Mouse (Mus musculus) lung, adult 2 months (tissue): ENCODE results near the gene Vsig10. TPM values are rescaled to one million over a fixed set of nuclear protein-coding genes. Genes with fewer than 3 reads are reported as not detected.

Source experiments
- DNase-seq: peaks from one replicate; pipeline ENCODE4 v3.0.0; 2022
- H3K4me1 ChIP-seq: fragments of 200-500 bp; 2 replicates; pipeline ENCODE4 v1.6.1; 2011; ENCODE audit warnings: low read length; ENCODE audit not compliant: control insufficient read depth, insufficient read depth
- H3K4me3 ChIP-seq: fragments of 200-500 bp; replicated peaks from 2 replicates; pipeline ENCODE3; 2011; ENCODE audit warnings: low read depth, mild to moderate bottlenecking, control low read depth, low read length; ENCODE audit errors: extremely low read depth
- CTCF ChIP-seq: fragments of 200-500 bp; IDR thresholded peaks from 2 replicates; pipeline ENCODE4 v1.5.1; 2011; ENCODE audit warnings: mild to moderate bottlenecking, low read length, control low read depth; ENCODE audit not compliant: insufficient read depth
- POLR2A ChIP-seq: fragments of 200-500 bp; IDR thresholded peaks from 2 replicates; pipeline ENCODE4 v1.6.1; 2011; ENCODE audit warnings: low read depth, mild to moderate bottlenecking, control low read depth, low read length, borderline replicate concordance; ENCODE audit errors: extremely low read depth
- WGBS: fragments of 180-500 bp; shearing (Covaris S2); methylation state at CpG from one replicate; pipeline ENCODE4 v1.1.7; 2018; 5-methylcytosine and 5-hydroxymethylcytosine counted together
- polyA plus RNA-seq: library from polyadenylated mRNA; depleted of rRNA; stranded (reverse); fragments of >200 nt; gene quantifications from 2 replicates; pipeline ENCODE4 v1.2.3, GENCODE M21; 2012

Vsig10 gene
- polyA plus RNA-seq, 1 experiment, result 28.9 TPM

DNA sequence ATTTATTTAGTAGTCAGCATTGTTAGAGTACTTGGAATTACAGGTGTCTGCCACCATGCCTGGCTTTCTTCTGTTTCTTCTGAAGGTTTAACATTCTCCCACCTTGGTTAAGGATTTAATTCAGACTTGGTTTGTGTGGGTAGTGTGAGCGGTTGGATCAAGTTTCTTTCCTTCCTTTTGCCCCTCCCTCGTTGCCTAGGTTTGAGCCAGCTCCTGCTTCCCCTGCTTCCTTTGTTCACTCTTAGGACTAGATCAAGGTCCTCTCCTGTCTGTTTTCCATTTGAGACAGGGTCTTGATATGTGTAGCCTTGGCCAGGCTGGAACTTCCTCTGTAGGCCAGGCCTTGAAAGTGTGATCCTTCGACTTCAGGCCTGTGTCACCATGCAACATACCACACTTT, 27.4 kb downstream of the Vsig10 start:
- WGBS, result 48% methylated on average over 3 of the region's 3 CpGs
- TF ChIP-seq CTCF (no peak), POLR2A (no peak)
- no peaks in the 10 kb centered on the region for H3K4me1 ChIP-seq
- DNase-seq, result no peak
- H3K4me3 ChIP-seq, result no peak overlapping the region

DNA sequence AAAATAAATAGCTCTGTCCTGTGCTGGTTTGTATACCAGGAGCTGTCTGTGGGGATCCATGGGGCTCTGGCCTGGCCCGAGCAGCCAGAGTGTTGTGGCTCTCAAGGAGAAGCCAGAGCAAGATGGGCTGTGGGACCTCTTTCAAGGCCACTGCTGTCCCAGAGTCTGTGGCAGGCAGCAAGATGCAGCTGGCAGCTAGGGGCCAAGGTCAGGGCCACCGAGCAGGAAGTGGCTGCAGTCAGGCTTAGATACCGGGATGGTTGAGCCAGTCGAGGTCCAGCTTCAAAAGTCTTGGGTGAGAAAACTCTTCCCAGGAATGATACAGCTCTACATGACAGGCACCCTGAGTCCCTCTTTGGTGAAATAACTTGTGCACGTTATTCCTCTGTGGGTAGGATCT, 28.1 kb downstream of the Vsig10 start:
- DNase-seq, result no peak
- Histone ChIP-seq H3K4me3 (no peak overlapping the region), H3K4me1 (no peaks in the 10 kb centered on the region)
- TF ChIP-seq POLR2A (no peak), CTCF (no peak)
- 74% methylated on average over 5 of the region's 5 CpGs for WGBS

DNA sequence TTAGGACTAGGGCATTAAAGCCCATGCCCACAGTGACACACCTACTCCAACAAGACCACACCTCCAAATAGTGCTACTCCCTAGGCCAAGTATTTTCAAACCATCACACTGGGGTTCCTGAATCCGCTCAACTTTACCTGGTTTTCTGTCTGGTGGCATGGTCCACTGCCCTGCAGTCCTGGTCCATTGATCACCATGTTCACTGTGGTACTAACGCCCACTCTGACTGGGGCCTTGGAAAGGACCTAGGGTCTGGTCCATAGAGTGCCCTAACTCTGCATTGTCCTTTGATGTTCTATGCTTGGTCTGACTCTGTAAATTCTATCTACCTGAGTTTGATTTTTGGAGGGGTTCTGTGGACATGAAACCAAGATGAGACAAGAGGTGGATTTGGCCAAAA, 29.0 kb downstream of the Vsig10 start:
- 94% methylated on average over 2 of the region's 2 CpGs for WGBS
- H3K4me1 ChIP-seq, result no peaks in the 10 kb centered on the region
- DNase-seq, result no peak
- no peak overlapping the region for H3K4me3 ChIP-seq
- TF ChIP-seq CTCF, result no peak
- no peak for TF ChIP-seq POLR2A

DNA sequence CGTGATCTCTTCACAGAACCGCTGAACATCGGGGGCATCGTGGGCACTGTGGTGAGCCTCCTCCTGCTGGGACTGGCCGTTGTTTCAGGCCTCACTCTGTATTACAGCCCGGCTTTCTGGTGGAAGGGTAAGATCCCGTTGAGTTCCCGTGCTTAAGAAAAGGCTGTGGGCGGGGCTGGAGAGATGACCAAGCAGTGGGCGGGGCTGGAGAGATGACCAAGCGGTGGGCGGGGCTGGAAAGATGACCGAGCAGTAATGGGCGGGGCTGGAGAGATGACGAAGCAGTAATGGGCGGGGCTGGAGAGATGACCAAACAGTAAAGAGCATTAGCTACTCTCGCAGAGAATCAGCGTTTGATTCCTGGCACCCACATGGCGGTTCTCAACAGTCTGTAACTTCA, 29.4 kb downstream of the Vsig10 start:
- TF ChIP-seq POLR2A, result no peak
- no peak for TF ChIP-seq CTCF
- WGBS, result 54% methylated on average over 19 of the region's 19 CpGs
- peak; percentile 59 for DNase-seq
- H3K4me3 ChIP-seq, result no peak overlapping the region
- H3K4me1 ChIP-seq, result no peaks in the 10 kb centered on the region

DNA sequence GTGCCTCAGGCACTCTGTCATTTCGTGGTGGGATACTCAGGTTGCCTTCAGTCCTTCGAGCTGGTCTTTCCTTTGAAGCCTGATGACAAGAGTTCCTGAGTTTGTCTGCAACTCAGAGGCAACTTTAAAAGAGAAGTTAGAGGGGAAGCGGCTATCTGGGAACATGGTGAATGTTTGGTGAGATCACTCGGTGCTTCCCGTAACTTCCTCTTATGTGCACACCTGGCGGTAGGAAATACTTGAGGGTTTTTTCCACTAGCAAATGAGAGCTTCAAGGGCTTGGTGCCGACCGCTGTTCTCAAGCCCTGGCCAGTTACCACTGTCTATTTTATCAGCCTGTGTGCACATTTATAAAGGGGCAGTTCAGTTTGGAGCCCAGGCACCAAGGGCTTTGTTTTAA, 35.2 kb downstream of the Vsig10 start:
- no peak overlapping the region for H3K4me3 ChIP-seq
- no peak for TF ChIP-seq POLR2A
- TF ChIP-seq CTCF, result no peak
- WGBS, result 51% methylated on average over 8 of the region's 8 CpGs
- DNase-seq, result no peak
- H3K4me1 ChIP-seq, result peaks cover 12% of the 10 kb centered on the region

DNA sequence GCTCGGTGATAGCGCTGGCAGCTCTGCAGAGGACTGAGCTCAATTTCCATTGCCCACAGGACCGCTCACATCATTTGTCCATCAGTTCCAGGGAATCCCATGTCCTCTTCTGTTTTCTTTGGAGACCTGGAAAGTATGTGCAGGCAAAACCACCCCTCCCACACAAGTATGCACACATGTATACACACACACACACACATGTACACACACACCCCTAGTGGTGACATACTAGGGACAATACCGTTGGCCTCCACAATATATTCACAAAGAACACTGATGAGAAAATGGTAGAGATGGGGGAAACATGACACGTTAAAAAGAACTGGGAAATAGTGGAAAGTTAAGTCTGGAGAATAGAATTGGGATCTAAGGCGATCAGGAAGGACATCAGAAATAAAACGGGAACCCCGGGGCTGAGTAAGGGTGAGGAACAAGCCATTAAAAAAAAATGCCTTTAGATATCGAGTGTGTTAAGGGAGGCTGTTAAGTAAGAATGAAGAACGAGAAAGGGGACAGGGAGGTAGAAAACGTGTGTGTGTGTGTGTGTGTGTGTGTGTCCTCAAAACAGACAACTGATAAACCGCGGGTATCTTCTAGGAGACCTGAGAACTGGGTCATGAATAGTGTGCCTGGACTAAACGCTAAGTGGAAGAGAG, 36.9 kb downstream of the Vsig10 start:
- no peak for DNase-seq
- Histone ChIP-seq H3K4me1 (peaks cover 20% of the 10 kb centered on the region), H3K4me3 (peak overlapping the region; percentile 7)
- WGBS, result 20% methylated on average over 14 of the region's 14 CpGs
- no peak for TF ChIP-seq POLR2A
- TF ChIP-seq CTCF, result no peak

DNA sequence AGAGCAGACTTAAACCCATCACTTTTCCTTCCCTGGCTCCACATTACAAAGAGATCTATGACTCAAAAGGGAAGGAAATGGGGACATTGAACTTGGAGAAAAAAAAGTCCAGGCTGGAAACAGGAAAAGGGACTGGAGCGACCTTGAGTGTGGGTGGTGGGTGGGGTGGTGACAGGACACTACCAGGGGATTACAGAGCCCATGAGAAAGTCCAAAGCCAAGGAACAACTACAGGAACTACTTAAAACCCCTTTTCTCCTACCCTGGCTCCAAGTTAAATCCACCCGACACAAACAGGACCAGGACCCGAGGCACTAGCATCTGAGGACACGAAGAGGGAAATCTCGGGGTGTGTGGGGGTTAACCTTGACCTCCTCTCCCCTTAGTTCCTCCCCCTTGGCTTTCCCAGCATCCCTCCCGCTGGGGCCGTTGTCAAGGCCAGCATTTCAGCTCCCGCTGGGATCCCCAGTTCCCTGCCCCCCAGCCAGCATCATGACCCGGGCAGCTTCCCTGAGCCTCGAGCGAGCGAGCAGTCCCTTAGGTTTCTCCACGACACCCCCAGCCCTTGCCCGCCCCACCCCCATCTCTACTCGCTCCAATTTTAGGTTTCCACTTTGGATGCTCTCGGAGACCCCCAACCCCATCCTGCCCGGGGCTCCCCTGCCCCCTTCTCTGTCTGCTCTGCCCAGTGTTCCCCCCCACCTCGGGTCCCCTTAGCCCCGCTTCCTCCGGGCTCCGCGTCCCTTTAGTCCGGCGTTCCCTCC, 37.7 kb downstream of the Vsig10 start:
- no peak for TF ChIP-seq POLR2A
- no peak for TF ChIP-seq CTCF
- 0% methylated on average over 24 of the region's 24 CpGs for WGBS
- Histone ChIP-seq H3K4me1 (peaks cover 26% of the 10 kb centered on the region), H3K4me3 (peak overlapping the region; percentile 98)
- peak; percentile 46 for DNase-seq

DNA sequence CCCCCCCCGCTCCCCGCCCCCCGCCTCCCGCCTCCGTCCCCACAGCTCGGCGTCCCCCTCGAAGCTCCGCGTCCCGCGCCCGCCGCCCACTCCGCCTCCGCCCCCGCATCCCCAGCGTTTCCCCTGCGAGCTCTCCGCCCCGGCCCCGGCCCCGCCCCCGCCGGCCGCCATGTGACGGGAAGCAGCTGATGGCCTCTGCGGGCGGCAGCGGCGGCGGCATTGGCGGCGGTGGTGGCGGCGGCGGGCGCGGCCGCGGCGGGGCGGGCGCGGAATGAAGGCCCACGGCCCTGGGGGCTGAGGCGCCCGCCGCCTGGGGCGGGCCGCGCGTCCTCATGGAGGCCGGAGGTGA, 38.2 kb downstream of the Vsig10 start, which contains the start of gene Wsb2:
Gene Wsb2, plus strand, starts transcription at position 176 of the 349 bp plus-strand sequence.
- TF ChIP-seq CTCF, result no peak
- no peak for TF ChIP-seq POLR2A
- 0% methylated on average over 20 of the region's 54 CpGs for WGBS
- Histone ChIP-seq H3K4me3 (peak within 1 kb of the TSS; percentile 98), H3K4me1 (peaks cover 26% of the 10 kb centered on the region)
- DNase-seq, result no peak

DNA sequence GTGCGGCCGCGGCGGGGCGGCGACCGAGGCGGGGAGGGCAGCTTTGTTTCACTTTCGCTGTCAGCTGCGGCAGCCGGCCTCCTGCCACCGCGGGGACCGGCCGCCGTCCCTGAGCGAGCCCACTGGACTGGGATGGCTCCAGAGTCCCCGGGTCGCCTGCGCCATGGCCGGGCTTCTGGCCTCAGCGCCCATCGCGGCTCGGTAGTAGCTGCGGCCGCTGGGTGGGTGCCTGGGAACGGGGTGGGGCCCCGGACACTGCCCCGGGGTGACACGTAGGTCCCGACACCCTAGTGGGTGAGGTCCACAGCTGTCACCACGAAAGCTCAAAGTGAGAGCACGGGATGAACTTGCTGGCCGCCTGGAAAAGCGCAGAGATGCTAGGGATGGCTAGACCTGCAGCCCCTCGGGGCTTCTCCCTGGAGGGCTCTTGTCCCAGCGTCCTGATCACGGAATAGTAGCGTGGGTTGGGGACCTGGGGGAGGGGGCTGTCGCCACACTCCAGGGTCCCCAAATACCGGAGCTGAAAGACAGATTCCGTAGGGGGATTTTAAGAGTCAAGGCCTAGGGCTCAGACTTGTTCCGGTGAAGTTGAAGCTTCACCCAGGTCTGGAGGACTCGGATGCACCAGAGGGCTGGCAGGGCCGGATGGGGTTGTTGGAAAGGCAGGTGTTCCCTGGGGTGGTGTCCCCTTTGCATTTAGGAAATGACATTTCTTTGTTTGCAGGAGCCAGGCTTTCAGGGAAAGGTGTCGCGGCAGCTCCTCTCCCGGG, 38.8 kb downstream of the Vsig10 start:
- H3K4me1 ChIP-seq, result peaks cover 26% of the 10 kb centered on the region
- peak overlapping the region; percentile 98 for H3K4me3 ChIP-seq
- under 1% methylated on average over 49 of the region's 49 CpGs for WGBS
- TF ChIP-seq CTCF, result no peak
- TF ChIP-seq POLR2A, result no peak
- peak; percentile 76 for DNase-seq
